Mouse (Mus musculus): Measurements from ENCODE around the gene Actn4. TPM values are rescaled to one million over a fixed set of nuclear protein-coding genes. Genes with fewer than 3 reads are reported as not detected.
"Not testable (repeated sequence)": the region's sequence is repeated elsewhere in the genome, so short reads cannot be mapped to it uniquely, and the experiment has no call there.

The Actn4 gene
- polyA plus RNA-seq, 1 experiment from 2014 or later, result 413 TPM

DNA sequence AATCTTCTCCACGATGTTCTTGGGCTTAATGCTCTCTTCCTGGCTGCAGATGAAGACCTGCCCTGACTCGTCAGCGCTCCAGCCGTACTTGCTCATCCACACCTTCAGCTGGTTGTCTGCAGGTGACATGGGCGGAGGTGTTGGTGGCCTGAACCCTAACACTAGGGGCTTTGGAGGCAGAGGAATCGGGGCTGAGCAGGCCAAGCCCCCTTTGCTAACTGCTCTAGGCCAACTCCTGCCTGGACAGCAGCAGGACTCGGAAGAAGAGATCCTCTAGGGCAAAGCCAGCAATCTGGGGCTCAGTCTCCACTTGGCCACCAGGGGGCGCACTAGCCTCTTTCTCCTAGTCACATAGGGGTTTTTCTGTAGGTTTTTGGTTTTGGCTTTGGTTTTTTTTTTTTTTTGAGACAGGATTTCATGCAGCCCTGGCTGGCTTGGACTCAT, 10.4 kb upstream of the Actn4 start:
- no peak overlapping the region for H3K4me3 ChIP-seq (replicated peaks; ENCODE audit: low read length)
- H3K27me3 ChIP-seq (ENCODE audit: control insufficient read depth, insufficient read depth, low read length), result no peaks in the 10 kb centered on the region
- no peaks in the 10 kb centered on the region for H3K9me3 ChIP-seq (replicated peaks; ENCODE audit: control insufficient read depth, low read length)
- H3K36me3 ChIP-seq (ENCODE audit: control insufficient read depth, insufficient read depth, low read length), result peaks cover 13% of the 10 kb centered on the region
- H3K4me1 ChIP-seq (ENCODE audit: control insufficient read depth, insufficient read depth, low read length), result peaks cover 31% of the 10 kb centered on the region; the same call in 1 of the 2 replicates
- H3K4me2 ChIP-seq (ENCODE audit: low read depth, low read length), result no peak overlapping the region
- no peak for ATAC-seq (ENCODE audit: insufficient read depth, low FRiP score)
- peak overlapping the region; percentile 91 for H3K27ac ChIP-seq (ENCODE audit: low read length)
- H3K9ac ChIP-seq (ENCODE audit: low read length), result no peak overlapping the region
- whole genome bisulfite sequencing, result 65% methylated on average over 8 of the region's 8 CpGs

DNA sequence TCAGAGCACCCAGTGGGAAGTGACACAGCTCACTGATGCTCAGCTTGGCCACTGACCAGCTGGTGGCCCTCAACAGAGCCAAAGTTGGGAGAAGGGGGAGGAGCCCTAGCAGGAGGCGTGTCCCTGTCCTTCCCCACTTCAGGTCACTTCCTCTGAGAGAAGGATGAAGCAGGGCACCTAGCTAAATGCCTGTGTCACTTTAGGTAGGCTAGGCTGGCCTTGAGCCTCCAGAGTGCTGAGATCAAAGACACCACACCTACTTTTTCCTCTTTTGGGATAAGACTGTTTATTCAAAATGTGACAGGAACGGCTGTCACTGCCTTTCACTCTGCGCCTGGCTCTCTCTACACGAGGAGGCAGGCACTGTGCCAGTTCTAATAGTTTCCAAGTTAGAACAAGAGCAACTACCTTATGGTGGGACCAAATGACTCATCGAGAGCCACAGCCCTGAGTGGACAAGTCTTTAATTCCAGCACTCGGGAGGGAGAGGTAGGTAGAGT, 9.7 kb upstream of the Actn4 start:
- H3K27ac ChIP-seq (ENCODE audit: low read length), result peak overlapping the region; percentile 91
- H3K4me1 ChIP-seq (ENCODE audit: control insufficient read depth, insufficient read depth, low read length), result peaks cover 31% of the 10 kb centered on the region; the same call in 1 of the 2 replicates
- H3K4me2 ChIP-seq (ENCODE audit: low read depth, low read length), result no peak overlapping the region; the same call in 1 of the 2 replicates
- H3K9me3 ChIP-seq (replicated peaks; ENCODE audit: control insufficient read depth, low read length), result no peaks in the 10 kb centered on the region
- H3K9ac ChIP-seq (ENCODE audit: low read length), result no peak overlapping the region
- peaks cover 9% of the 10 kb centered on the region for H3K36me3 ChIP-seq (ENCODE audit: control insufficient read depth, insufficient read depth, low read length)
- no peaks in the 10 kb centered on the region for H3K27me3 ChIP-seq (ENCODE audit: control insufficient read depth, insufficient read depth, low read length)
- WGBS, result 41% methylated on average over 6 of the region's 6 CpGs
- ATAC-seq (ENCODE audit: insufficient read depth, low FRiP score), result peak; percentile 38
- H3K4me3 ChIP-seq (replicated peaks; ENCODE audit: low read length), result no peak overlapping the region

DNA sequence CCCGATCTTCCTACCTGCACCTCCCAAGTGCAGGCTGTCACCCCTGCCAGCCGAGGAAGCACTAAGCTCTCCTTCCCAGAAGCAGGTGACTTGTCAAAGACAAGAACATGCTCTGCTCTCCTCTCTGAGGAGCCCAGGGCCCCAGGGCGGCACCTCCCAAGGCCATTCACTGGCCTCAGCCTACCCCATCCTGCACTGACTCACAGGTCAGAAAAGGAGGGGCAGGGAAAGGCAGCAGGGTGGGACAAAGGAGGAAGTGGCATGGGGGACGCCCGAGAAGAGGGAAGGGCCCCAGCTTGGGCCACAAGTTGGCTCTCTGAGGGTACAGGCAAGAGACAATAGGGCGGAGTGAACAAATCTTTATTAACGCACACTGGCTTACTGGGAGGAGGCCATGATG, 8.9 kb upstream of the Actn4 start:
- Histone ChIP-seq H3K9me3 (replicated peaks; ENCODE audit: control insufficient read depth, low read length) (no peaks in the 10 kb centered on the region), H3K9ac (ENCODE audit: low read length) (no peak overlapping the region; the same call in 1 of the 2 replicates), H3K36me3 (ENCODE audit: control insufficient read depth, insufficient read depth, low read length) (peaks cover 4% of the 10 kb centered on the region), H3K4me2 (ENCODE audit: low read depth, low read length) (0 out of 2 replicates have a peak overlapping the region, but pooled peaks have one; percentile 12), H3K27me3 (ENCODE audit: control insufficient read depth, insufficient read depth, low read length) (no peaks in the 10 kb centered on the region), H3K4me1 (ENCODE audit: control insufficient read depth, insufficient read depth, low read length) (peaks cover 31% of the 10 kb centered on the region; the same call in 1 of the 2 replicates), H3K4me3 (replicated peaks; ENCODE audit: low read length) (no peak overlapping the region), H3K27ac (ENCODE audit: low read length) (peak overlapping the region; percentile 91)
- 65% methylated on average over 7 of the region's 7 CpGs for WGBS
- peak; percentile 54 for ATAC-seq (ENCODE audit: insufficient read depth, low FRiP score)

DNA sequence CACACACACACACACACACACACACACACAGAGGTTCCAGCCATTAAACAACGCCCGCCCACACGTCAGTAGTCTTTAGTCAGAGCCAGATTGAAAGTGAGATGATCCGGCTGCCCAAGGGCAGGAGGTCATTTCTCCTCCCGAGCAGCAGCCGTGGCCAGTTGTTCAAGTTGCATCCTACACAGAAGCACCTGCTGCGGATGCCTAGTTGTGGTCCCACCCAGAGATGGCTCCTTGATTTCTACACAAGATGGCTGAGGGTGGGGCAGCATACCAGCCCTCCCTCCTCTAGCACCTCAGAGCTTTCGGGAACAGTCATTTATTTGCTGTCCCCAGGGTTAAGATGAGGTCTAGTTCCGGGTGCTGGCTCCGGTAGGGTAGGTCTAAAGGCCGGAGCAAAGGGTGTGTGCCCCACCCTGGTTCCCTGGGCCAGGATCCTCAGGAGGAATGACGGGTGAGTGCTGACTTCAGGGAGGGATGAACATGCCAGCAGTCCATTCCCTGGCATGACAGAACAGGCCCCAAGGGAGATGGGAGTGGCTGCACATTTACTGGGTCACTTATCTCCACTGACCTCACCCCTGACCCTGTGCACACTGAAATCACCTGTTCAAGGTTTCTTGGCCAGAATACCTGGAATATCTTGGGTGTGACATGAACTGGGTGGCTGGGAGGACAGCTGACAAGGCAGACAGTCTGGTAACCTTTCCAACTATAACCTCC, 7.7 kb upstream of the Actn4 start:
- Histone ChIP-seq H3K9me3 (replicated peaks; ENCODE audit: control insufficient read depth, low read length) (no peaks in the 10 kb centered on the region), H3K9ac (ENCODE audit: low read length) (no peak overlapping the region), H3K4me1 (ENCODE audit: control insufficient read depth, insufficient read depth, low read length) (peaks cover 31% of the 10 kb centered on the region; the same call in 1 of the 2 replicates), H3K36me3 (ENCODE audit: control insufficient read depth, insufficient read depth, low read length) (peaks cover 4% of the 10 kb centered on the region), H3K27me3 (ENCODE audit: control insufficient read depth, insufficient read depth, low read length) (no peaks in the 10 kb centered on the region), H3K27ac (ENCODE audit: low read length) (peak overlapping the region; percentile 91), H3K4me3 (replicated peaks; ENCODE audit: low read length) (no peak overlapping the region), H3K4me2 (ENCODE audit: low read depth, low read length) (no peak overlapping the region)
- 37% methylated on average over 12 of the region's 12 CpGs for WGBS
- peak; percentile 65 for ATAC-seq (ENCODE audit: insufficient read depth, low FRiP score)

DNA sequence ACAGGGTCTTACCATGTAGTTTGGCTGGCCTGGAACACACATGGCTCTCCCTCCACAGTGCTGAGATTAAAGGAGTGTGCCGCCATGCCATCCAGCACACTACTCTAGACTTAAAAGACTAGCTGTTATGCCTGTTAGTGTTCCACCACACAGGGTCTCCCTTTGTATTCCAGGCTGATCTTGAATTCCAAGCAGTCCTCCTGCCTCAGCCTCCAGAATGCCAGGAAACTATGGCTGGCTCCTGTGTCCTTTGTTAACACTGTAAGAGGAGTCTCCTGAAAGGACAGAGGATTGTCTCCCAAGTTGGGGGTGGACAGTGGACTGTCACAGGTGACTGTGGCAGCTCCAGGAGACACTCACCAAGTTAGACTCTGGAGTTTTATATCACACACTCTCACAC, 7.1 kb upstream of the Actn4 start:
- Histone ChIP-seq H3K27me3 (ENCODE audit: control insufficient read depth, insufficient read depth, low read length) (no peaks in the 10 kb centered on the region), H3K9me3 (replicated peaks; ENCODE audit: control insufficient read depth, low read length) (no peaks in the 10 kb centered on the region), H3K4me3 (replicated peaks; ENCODE audit: low read length) (no peak overlapping the region), H3K4me1 (ENCODE audit: control insufficient read depth, insufficient read depth, low read length) (peaks cover 31% of the 10 kb centered on the region; the same call in 1 of the 2 replicates), H3K27ac (ENCODE audit: low read length) (peak overlapping the region; percentile 91), H3K9ac (ENCODE audit: low read length) (no peak overlapping the region; the same call in 1 of the 2 replicates), H3K36me3 (ENCODE audit: control insufficient read depth, insufficient read depth, low read length) (no peaks in the 10 kb centered on the region; the same call in 1 of the 2 replicates), H3K4me2 (ENCODE audit: low read depth, low read length) (no peak overlapping the region)
- 86% methylated on average over 1 of the region's 1 CpGs for WGBS
- ATAC-seq (ENCODE audit: insufficient read depth, low FRiP score), result no peak

DNA sequence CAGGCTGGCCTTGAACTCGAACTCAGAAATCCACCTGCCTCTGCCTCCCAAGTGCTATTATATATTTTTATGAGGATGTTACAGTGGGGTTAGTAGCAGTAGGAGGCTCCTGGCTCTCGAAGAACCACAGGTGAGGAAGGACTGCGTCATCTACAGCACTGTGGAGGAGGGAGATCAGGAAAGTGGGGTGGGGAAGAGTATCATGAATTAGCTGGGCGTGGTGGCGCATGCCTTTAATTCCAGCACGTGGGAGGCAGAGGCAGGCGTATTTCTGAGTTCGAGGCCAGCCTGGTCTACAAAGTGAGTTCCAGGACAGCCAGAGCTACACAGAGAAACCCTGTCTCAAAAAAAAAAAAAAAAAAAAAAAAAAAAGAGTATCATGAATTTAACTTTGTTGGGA, 6.0 kb upstream of the Actn4 start:
- H3K4me1 ChIP-seq (ENCODE audit: control insufficient read depth, insufficient read depth, low read length), result peaks cover 34% of the 10 kb centered on the region
- H3K36me3 ChIP-seq (ENCODE audit: control insufficient read depth, insufficient read depth, low read length); H3K4me3 ChIP-seq (replicated peaks; ENCODE audit: low read length); H3K9me3 ChIP-seq (replicated peaks; ENCODE audit: control insufficient read depth, low read length); ATAC-seq (ENCODE audit: insufficient read depth, low FRiP score); H3K27me3 ChIP-seq (ENCODE audit: control insufficient read depth, insufficient read depth, low read length); H3K27ac ChIP-seq (ENCODE audit: low read length); H3K4me2 ChIP-seq (ENCODE audit: low read depth, low read length); H3K9ac ChIP-seq (ENCODE audit: low read length): not testable (repeated sequence)
- WGBS, result 92% methylated on average over 8 of the region's 8 CpGs

DNA sequence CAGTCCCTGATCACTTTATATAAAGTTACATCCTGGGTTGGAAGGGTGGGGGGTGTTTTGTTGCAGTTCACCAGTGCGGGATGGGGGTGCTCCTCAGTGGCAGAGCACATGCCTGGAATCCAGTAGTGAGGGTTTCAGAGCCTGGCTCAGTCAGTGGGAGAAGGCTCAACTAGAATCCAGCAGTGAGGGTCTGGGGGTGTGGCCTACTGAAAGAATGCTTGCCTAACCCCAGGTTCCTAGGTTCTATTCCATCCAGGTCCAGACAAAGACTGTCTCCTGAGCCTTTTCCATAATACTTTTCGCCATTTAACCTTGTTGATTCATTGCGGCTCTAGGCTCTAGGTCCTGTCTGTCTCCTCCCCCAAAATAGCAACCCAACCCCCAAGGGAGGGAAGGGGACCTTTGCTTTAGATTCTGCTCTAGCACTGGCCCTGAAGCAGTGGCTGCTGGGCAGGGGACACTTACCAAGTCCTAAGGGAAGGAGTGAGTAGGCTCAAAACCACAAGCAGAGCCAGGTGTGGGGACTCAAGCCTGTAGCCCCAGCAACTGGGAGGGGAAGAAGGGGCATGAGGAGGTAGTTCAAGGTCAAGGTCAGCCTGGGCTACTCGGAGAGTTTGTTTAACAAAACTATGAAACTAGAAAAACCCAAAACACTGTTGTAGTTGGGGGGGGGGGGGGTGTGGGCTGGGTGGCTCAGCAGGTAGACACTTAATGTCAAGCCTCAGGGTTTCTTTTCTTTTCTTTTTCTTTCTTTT, 4.8 kb upstream of the Actn4 start:
- Histone ChIP-seq H3K9me3 (replicated peaks; ENCODE audit: control insufficient read depth, low read length) (no peaks in the 10 kb centered on the region), H3K27ac (ENCODE audit: low read length) (no peak overlapping the region; the same call in 1 of the 2 replicates), H3K9ac (ENCODE audit: low read length) (no peak overlapping the region), H3K4me2 (ENCODE audit: low read depth, low read length) (no peak overlapping the region), H3K4me1 (ENCODE audit: control insufficient read depth, insufficient read depth, low read length) (peaks cover 30% of the 10 kb centered on the region), H3K36me3 (ENCODE audit: control insufficient read depth, insufficient read depth, low read length) (no peaks in the 10 kb centered on the region; the same call in 1 of the 2 replicates), H3K4me3 (replicated peaks; ENCODE audit: low read length) (no peak overlapping the region), H3K27me3 (ENCODE audit: control insufficient read depth, insufficient read depth, low read length) (no peaks in the 10 kb centered on the region)
- no peak for ATAC-seq (ENCODE audit: insufficient read depth, low FRiP score)
- 65% methylated on average over 4 of the region's 4 CpGs for WGBS

DNA sequence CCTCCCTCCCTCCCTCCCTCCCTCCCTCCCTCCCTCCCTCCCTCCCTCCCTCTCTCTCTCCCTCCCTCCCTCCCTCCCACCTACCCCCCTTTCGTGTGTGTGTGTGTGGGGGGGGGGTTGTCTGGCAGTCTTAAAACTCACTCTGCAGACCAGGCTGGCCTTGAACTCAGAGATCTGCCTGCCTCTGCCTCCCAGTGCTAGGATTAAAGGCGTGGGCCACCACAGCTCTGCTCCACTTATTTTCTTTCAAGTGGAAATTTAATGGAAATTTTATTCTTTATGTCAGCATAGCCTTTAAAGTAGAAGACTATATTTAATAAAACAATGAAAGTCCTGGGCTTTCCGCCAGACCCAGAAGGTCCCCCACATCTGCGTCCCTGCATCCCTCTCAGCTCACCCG, 4.0 kb upstream of the Actn4 start:
- Histone ChIP-seq H3K9ac (ENCODE audit: low read length) (no peak overlapping the region), H3K27me3 (ENCODE audit: control insufficient read depth, insufficient read depth, low read length) (no peaks in the 10 kb centered on the region), H3K27ac (ENCODE audit: low read length) (no peak overlapping the region; the same call in 1 of the 2 replicates), H3K4me2 (ENCODE audit: low read depth, low read length) (no peak overlapping the region), H3K36me3 (ENCODE audit: control insufficient read depth, insufficient read depth, low read length) (no peaks in the 10 kb centered on the region; the same call in 1 of the 2 replicates), H3K9me3 (replicated peaks; ENCODE audit: control insufficient read depth, low read length) (no peaks in the 10 kb centered on the region), H3K4me1 (ENCODE audit: control insufficient read depth, insufficient read depth, low read length) (peaks cover 25% of the 10 kb centered on the region), H3K4me3 (replicated peaks; ENCODE audit: low read length) (no peak overlapping the region)
- ATAC-seq (ENCODE audit: insufficient read depth, low FRiP score), result no peak
- 65% methylated on average over 4 of the region's 5 CpGs for WGBS

Data from stomach, embryonic 16.5 days (tissue).